Mouse (Mus musculus) stomach, embryonic 14.5 days (tissue): Measurements from ENCODE around the gene Ttc26. TPM values are rescaled to one million over a fixed set of nuclear protein-coding genes. Genes with fewer than 3 reads are reported as not detected.
"Not testable (repeated sequence)": the region's sequence is repeated elsewhere in the genome, so short reads cannot be mapped to it uniquely, and the experiment has no call there.

Experiments used
- ATAC-seq: fragments of 200-750 bp; cut with Nextera tagmentation; 2 replicates; pipeline ENCODE4 v1.8.0; 2017; ENCODE audit warnings: low read depth, moderate TSS enrichment; ENCODE audit not compliant: insufficient number of reproducible peaks, insufficient read depth, low FRiP score
- H3K27ac ChIP-seq: fragments of 300-500 bp; sonication (generic); 2 replicates; pipeline ENCODE4 v1.5.1; 2014; ENCODE audit warnings: mild to moderate bottlenecking, low read length, moderate library complexity, mixed read lengths
- H3K27me3 ChIP-seq: fragments of 300-500 bp; sonication (generic); 2 replicates; pipeline ENCODE4 v1.6.1; 2014; ENCODE audit warnings: low read length, control low read depth, mixed read lengths; ENCODE audit not compliant: control insufficient read depth, insufficient read depth
- H3K36me3 ChIP-seq: fragments of 300-500 bp; sonication (generic); 2 replicates; pipeline ENCODE4 v1.6.1; 2014; ENCODE audit warnings: mild to moderate bottlenecking, control low read depth, low read length, moderate library complexity, mixed read lengths; ENCODE audit not compliant: control insufficient read depth, insufficient read depth
- H3K4me1 ChIP-seq: fragments of 300-500 bp; sonication (generic); 2 replicates; pipeline ENCODE4 v1.6.1; 2014; ENCODE audit warnings: low read length, control low read depth, mixed read lengths; ENCODE audit not compliant: control insufficient read depth, insufficient read depth
- H3K4me2 ChIP-seq: fragments of 300-500 bp; sonication (generic); replicated peaks from 2 replicates; pipeline ENCODE4 v1.6.1; 2014; ENCODE audit warnings: low read depth, low read length, control low read depth
- H3K4me3 ChIP-seq: fragments of 300-500 bp; sonication (generic); 2 replicates; pipeline ENCODE4 v1.5.1; 2014; ENCODE audit warnings: low read depth, low read length, control low read depth
- H3K9ac ChIP-seq: fragments of 300-500 bp; sonication (generic); replicated peaks from 2 replicates; pipeline ENCODE4 v1.6.1; 2014; ENCODE audit warnings: low read depth, mild to moderate bottlenecking, control low read depth, low read length, moderate library complexity, mixed read lengths
- H3K9me3 ChIP-seq: fragments of 300-500 bp; sonication (generic); 2 replicates; pipeline ENCODE4 v1.6.1; 2016; ENCODE audit warnings: low read depth, low read length, control low read depth; ENCODE audit not compliant: control insufficient read depth
- WGBS: fragments of 180-500 bp; shearing (Covaris S2); extraction: QIAGEN DNeasy Blood & Tissue Kit; methylation state at CpG from one replicate; pipeline ENCODE4 v1.1.7; 2014; 5-methylcytosine and 5-hydroxymethylcytosine counted together
- polyA plus RNA-seq: library from polyadenylated mRNA; unstranded; fragments of >200 nt; fragmentation: Nextera tagmentation; extraction: Ambion mirVana; gene quantifications from 2 replicates; pipeline ENCODE4 v1.2.1, GENCODE M21; 2014

Gene Ttc26
- polyA plus RNA-seq, 1 experiment from 2014 or later = 6.9 TPM

- 90% methylated on average over 10 of the region's 11 CpGs for WGBS
- not testable (repeated sequence) for H3K36me3 ChIP-seq, H3K4me1 ChIP-seq, H3K27me3 ChIP-seq, H3K27ac ChIP-seq, H3K4me2 ChIP-seq, H3K4me3 ChIP-seq, H3K9ac ChIP-seq, ATAC-seq, H3K9me3 ChIP-seq
Measured at GRCm38 (mm10) chr6:38359044-38359735, 22.1 kb upstream of the Ttc26 start.

DNA sequence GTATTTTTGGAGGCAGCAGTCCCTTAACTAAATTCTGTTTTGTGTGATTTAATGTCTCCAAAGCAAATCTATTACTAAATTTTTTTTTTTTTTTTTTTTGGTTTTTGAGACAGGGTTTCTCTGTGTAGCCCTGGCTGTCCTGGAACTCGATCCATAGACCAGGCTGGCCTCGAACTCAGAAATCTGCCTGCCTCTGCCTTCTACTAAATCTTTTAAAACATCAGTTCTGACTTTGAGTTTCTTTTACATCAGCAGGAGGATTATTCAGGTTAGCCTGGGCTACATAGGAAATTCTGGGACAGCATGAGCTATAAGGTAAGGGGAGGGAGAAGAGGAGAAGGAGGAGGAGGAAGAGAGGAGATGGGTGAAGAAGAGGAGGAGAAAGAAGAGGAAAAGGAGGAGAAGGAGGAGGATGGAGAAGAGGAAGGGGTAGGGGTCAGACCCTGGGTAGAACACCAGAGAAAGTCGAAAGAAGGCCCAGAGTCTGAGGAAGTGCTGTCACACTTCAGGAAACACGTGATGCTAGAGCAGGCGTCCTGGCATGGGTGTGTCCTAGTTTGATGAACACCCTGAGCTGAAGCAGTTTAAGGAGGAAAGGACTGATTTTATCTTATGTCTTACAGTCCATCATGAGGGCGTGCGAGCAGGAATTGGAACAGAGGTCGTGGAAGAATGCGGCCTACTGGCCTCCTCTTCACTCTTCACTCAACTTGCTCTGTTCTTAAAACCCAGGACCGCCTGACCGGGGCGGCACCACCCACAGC, 21.4 kb upstream of the Ttc26 start:
- 81% methylated on average over 12 of the region's 12 CpGs for WGBS
- ATAC-seq = no peak
- Histone ChIP-seq H3K27me3 (no peaks in the 10 kb centered on the region), H3K4me3 (no peak overlapping the region), H3K4me2 (no peak overlapping the region), H3K9me3 (no peaks in the 10 kb centered on the region), H3K4me1 (no peaks in the 10 kb centered on the region), H3K27ac (no peak overlapping the region), H3K9ac (no peak overlapping the region), H3K36me3 (no peaks in the 10 kb centered on the region)

- ATAC-seq = no peak
- no peaks in the 10 kb centered on the region for H3K9me3 ChIP-seq
- H3K27me3 ChIP-seq = no peaks in the 10 kb centered on the region
- no peak overlapping the region for H3K27ac ChIP-seq
- H3K4me1 ChIP-seq = no peaks in the 10 kb centered on the region
- no peak overlapping the region for H3K9ac ChIP-seq
- WGBS = 73% methylated on average over 4 of the region's 4 CpGs
- H3K4me2 ChIP-seq = no peak overlapping the region
- H3K36me3 ChIP-seq = no peaks in the 10 kb centered on the region
- no peak overlapping the region for H3K4me3 ChIP-seq
Measured at GRCm38 (mm10) chr6:38361065-38361464, 20.2 kb upstream of the Ttc26 start.

DNA sequence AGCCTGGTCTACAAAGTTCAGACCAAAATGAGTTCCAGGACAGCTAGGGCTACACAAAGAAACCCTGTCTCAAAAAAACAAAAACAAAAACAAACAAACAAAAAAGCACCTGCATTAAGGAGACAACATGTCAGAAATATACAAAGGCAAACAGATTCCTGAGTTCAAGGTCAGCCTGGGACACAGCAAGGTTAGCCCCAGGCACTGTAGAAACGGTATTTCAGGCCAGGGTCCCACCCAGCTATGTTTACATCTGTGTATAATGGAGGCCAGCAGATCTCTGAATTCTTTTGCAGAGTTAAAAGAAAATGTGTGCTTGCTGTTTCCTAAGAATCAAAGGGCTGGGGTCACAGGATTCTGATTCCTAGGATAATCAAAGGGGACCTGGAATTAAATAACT, 19.3 kb upstream of the Ttc26 start:
- no peaks in the 10 kb centered on the region for H3K4me1 ChIP-seq
- no peak overlapping the region for H3K27ac ChIP-seq
- H3K9me3 ChIP-seq = no peaks in the 10 kb centered on the region
- H3K4me3 ChIP-seq = no peak overlapping the region
- no peak for ATAC-seq
- WGBS = 28% methylated on average over 1 of the region's 1 CpGs
- no peak overlapping the region for H3K9ac ChIP-seq
- H3K27me3 ChIP-seq = no peaks in the 10 kb centered on the region
- H3K4me2 ChIP-seq = no peak overlapping the region
- H3K36me3 ChIP-seq = no peaks in the 10 kb centered on the region

- Histone ChIP-seq H3K4me3 (no peak overlapping the region), H3K9ac (no peak overlapping the region), H3K9me3 (no peaks in the 10 kb centered on the region), H3K4me1 (no peaks in the 10 kb centered on the region), H3K36me3 (no peaks in the 10 kb centered on the region), H3K4me2 (no peak overlapping the region), H3K27me3 (no peaks in the 10 kb centered on the region), H3K27ac (no peak overlapping the region)
- no peak for ATAC-seq
- WGBS = 83% methylated on average over 4 of the region's 4 CpGs
Measured at GRCm38 (mm10) chr6:38363370-38363769, 17.9 kb upstream of the Ttc26 start.

- no peak for ATAC-seq
- Histone ChIP-seq H3K27me3 (no peaks in the 10 kb centered on the region), H3K9me3 (no peaks in the 10 kb centered on the region), H3K4me3 (no peak overlapping the region), H3K4me1 (no peaks in the 10 kb centered on the region), H3K27ac (no peak overlapping the region), H3K4me2 (no peak overlapping the region), H3K9ac (no peak overlapping the region), H3K36me3 (no peaks in the 10 kb centered on the region)
Measured at GRCm38 (mm10) chr6:38364121-38364520, 17.1 kb upstream of the Ttc26 start.

DNA sequence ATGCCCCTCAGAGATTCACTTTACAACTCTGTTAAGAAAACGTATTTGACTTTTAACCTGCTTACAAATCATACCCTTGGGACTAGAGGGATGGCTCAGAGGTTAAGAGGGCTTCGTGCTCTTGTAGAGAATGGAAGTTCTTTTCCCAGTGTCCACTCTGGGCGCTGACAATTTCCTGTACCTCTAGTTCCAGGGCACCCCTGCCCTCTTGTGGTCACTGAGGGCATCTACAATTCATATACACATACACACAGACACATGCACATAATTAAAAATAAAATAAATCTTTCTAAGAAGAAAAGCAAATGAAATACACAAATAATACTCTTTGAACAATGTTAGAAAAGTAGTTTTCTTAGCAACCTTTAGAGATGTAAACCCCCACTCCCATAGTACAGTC, 11.3 kb upstream of the Ttc26 start:
- H3K9me3 ChIP-seq = peaks cover 2% of the 10 kb centered on the region; the same call in 1 of the 2 replicates
- no peak overlapping the region for H3K27ac ChIP-seq
- no peak overlapping the region for H3K4me3 ChIP-seq
- WGBS = 75% methylated on average over 3 of the region's 3 CpGs
- H3K36me3 ChIP-seq = no peaks in the 10 kb centered on the region
- H3K27me3 ChIP-seq = no peaks in the 10 kb centered on the region
- no peak overlapping the region for H3K4me2 ChIP-seq
- no peaks in the 10 kb centered on the region for H3K4me1 ChIP-seq
- ATAC-seq = no peak
- no peak overlapping the region for H3K9ac ChIP-seq

- H3K4me2 ChIP-seq = no peak overlapping the region
- no peak overlapping the region for H3K4me3 ChIP-seq
- H3K27ac ChIP-seq = no peak overlapping the region
- H3K9ac ChIP-seq = no peak overlapping the region
- 67% methylated on average over 1 of the region's 1 CpGs for WGBS
- H3K4me1 ChIP-seq = no peaks in the 10 kb centered on the region
- no peak for ATAC-seq
- H3K9me3 ChIP-seq = peaks cover 2% of the 10 kb centered on the region; the same call in 1 of the 2 replicates
- no peaks in the 10 kb centered on the region for H3K36me3 ChIP-seq
- H3K27me3 ChIP-seq = no peaks in the 10 kb centered on the region
Measured at GRCm38 (mm10) chr6:38374271-38374670, 7.0 kb upstream of the Ttc26 start.
